Mouse (Mus musculus) midbrain, postnatal 0 days (tissue): Measurements from ENCODE around the gene Calm4. TPM values are rescaled to one million over a fixed set of nuclear protein-coding genes. Genes with fewer than 3 reads are reported as not detected.

ENCODE experiments used
- ATAC-seq: fragments of 200-750 bp; cut with Nextera tagmentation; 2 replicates; pipeline ENCODE4 v1.8.0; 2017; ENCODE audit warnings: moderate number of reproducible peaks, mild to moderate bottlenecking, moderate TSS enrichment, moderate library complexity; ENCODE audit not compliant: low FRiP score
- DNase-seq: peaks from one replicate; pipeline ENCODE4 v3.0.0-alpha.2; 2015; ENCODE audit warnings: low spot score
- H3K27ac ChIP-seq: fragments of 300-500 bp; sonication (generic); 2 replicates; pipeline ENCODE4 v1.5.1; 2014; ENCODE audit warnings: low read depth, mild to moderate bottlenecking, low read length, mixed read lengths
- H3K27me3 ChIP-seq: fragments of 300-500 bp; sonication (generic); 2 replicates; pipeline ENCODE4 v1.6.1; 2014; ENCODE audit warnings: low read length, control low read depth, mixed read lengths; ENCODE audit not compliant: insufficient read depth
- H3K36me3 ChIP-seq: fragments of 300-500 bp; sonication (generic); 2 replicates; pipeline ENCODE4 v1.6.1; 2014; ENCODE audit warnings: low read length, control low read depth, mixed read lengths; ENCODE audit not compliant: insufficient read depth
- H3K4me1 ChIP-seq: fragments of 300-500 bp; sonication (generic); 2 replicates; pipeline ENCODE4 v1.6.1; 2014; ENCODE audit warnings: mild to moderate bottlenecking, control low read depth, antibody characterized with exemption, low read length, mixed read lengths; ENCODE audit not compliant: insufficient read depth
- H3K4me2 ChIP-seq: fragments of 300-500 bp; sonication (generic); 2 replicates; pipeline ENCODE4 v1.6.1; 2014; ENCODE audit warnings: low read depth, mild to moderate bottlenecking, low read length, mixed read lengths; ENCODE audit not compliant: poor library complexity, severe bottlenecking
- H3K4me3 ChIP-seq: fragments of 300-500 bp; sonication (generic); 2 replicates; pipeline ENCODE4 v1.5.1; 2014; ENCODE audit warnings: low read depth, mild to moderate bottlenecking, low read length, moderate library complexity
- H3K9ac ChIP-seq: fragments of 300-500 bp; sonication (generic); replicated peaks from 2 replicates; pipeline ENCODE4 v1.6.1; 2014; ENCODE audit warnings: mild to moderate bottlenecking, low read length, moderate library complexity, mixed read lengths; ENCODE audit not compliant: poor library complexity, severe bottlenecking
- H3K9me3 ChIP-seq: fragments of 300-500 bp; sonication (generic); 2 replicates; pipeline ENCODE4 v1.6.1; 2016; ENCODE audit warnings: low read length, control low read depth
- CTCF ChIP-seq: IDR thresholded peaks from 2 replicates; pipeline ENCODE4 v1.5.1; 2016; ENCODE audit warnings: antibody characterized with exemption, mild to moderate bottlenecking
- WGBS: fragments of 180-500 bp; shearing (Covaris S2); extraction: QIAGEN DNeasy Blood & Tissue Kit; methylation state at CpG from one replicate; pipeline ENCODE4 v1.1.7; 2014; 5-methylcytosine and 5-hydroxymethylcytosine counted together
- polyA plus RNA-seq: library from polyadenylated mRNA; unstranded; fragments of >200 nt; fragmentation: Nextera tagmentation; extraction: Ambion mirVana; gene quantifications from 2 replicates; pipeline ENCODE4 v1.2.1, GENCODE M21; 2015
- total RNA-seq: library from RNA; depleted of rRNA; stranded (reverse); fragments of >200 nt; gene quantifications from 2 replicates; pipeline ENCODE4 v1.2.3, GENCODE M21; 2014; rRNA removed

Calm4 gene
- total and polyA plus RNA-seq, 2 experiments from 2014 or later: 3.7 TPM; not detected in 1

DNA sequence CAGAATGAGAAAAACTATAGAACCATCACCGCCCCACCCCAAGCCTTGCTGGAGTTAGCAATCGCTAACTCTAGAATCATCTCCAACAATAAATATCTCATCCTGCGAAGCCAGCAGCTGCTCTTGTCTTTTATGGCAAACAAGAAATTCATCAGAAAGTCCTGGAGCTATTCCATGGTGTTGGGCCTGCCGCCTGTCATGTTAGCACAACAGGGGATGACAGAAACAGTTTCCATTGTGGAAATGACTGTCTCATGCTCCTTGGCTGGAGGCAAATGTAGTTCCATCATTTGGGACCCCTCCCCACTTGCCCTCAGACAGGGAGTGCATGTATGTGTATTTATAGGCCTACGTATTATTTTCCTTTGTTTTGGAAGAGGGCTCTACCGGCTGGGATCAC lies 38.9 kb downstream of the Calm4 start:
- no peaks in the 10 kb centered on the region for H3K27me3 ChIP-seq
- ATAC-seq (no peak), DNase-seq (peak; percentile 14)
- 77% methylated on average over 6 of the region's 6 CpGs for WGBS
- no peak overlapping the region for H3K4me2 ChIP-seq
- H3K9me3 ChIP-seq: no peaks in the 10 kb centered on the region
- H3K36me3 ChIP-seq: no peaks in the 10 kb centered on the region
- no peak overlapping the region for H3K9ac ChIP-seq
- H3K27ac ChIP-seq: no peak overlapping the region
- TF ChIP-seq CTCF: no peak
- no peaks in the 10 kb centered on the region for H3K4me1 ChIP-seq
- H3K4me3 ChIP-seq: no peak overlapping the region

DNA sequence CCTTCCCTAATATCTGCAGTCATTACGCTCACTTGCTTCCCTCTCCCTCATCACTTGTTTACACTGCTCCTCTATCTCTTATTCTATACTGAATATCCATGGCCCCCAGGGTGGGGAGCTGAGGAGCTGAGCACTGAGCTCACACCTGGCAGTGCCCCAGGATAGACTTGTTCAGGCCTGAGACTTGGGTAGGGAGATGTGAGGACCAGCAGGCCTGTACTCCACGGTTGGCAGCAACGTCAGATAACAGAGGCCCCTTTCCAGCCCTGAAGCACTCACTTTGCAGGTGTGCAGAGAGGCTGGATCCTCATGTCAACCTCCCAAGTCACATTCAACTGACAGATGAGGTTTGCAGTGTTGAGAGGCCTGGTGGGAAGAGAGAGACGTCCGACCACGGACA lies 39.6 kb downstream of the Calm4 start:
- Histone ChIP-seq H3K4me3 (no peak overlapping the region), H3K27ac (no peak overlapping the region), H3K4me1 (no peaks in the 10 kb centered on the region), H3K36me3 (no peaks in the 10 kb centered on the region), H3K4me2 (no peak overlapping the region), H3K9ac (no peak overlapping the region), H3K9me3 (no peaks in the 10 kb centered on the region), H3K27me3 (no peaks in the 10 kb centered on the region)
- no peak for TF ChIP-seq CTCF
- DNase-seq: no peak
- WGBS: 77% methylated on average over 6 of the region's 6 CpGs
- no peak; the same call in 1 of the 2 replicates for ATAC-seq

DNA sequence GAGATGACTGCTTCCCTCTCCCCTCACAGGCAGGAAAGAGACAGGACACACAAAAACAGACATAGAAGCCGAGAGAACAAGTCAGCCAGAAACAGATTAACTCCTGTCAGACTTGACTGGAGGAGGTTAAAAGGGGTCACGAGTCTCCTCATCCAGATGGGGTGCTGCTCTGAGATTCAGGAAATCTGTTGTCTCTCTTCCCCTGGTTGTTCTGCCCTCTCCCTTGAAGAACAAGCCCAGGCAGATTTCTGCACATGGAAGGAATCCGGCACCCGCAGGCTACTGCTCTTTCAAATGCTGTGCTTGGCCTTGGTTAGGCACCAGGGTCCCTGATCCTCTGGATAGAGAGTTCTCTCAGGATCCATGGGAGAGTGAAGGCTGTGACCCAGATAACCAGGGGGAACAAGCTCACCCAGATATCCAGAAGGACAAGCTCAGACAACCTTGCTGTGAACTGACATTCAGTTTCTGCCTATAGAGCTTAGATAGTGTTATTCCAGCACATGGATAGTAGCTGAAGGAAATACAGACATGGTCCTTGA lies 40.2 kb downstream of the Calm4 start:
- Histone ChIP-seq H3K4me3 (no peak overlapping the region), H3K36me3 (no peaks in the 10 kb centered on the region), H3K4me1 (no peaks in the 10 kb centered on the region), H3K4me2 (no peak overlapping the region), H3K27me3 (no peaks in the 10 kb centered on the region), H3K9me3 (no peaks in the 10 kb centered on the region), H3K9ac (no peak overlapping the region), H3K27ac (no peak overlapping the region)
- no peak for TF ChIP-seq CTCF
- no peak for ATAC-seq
- DNase-seq: no peak
- WGBS: 44% methylated on average over 4 of the region's 4 CpGs

DNA sequence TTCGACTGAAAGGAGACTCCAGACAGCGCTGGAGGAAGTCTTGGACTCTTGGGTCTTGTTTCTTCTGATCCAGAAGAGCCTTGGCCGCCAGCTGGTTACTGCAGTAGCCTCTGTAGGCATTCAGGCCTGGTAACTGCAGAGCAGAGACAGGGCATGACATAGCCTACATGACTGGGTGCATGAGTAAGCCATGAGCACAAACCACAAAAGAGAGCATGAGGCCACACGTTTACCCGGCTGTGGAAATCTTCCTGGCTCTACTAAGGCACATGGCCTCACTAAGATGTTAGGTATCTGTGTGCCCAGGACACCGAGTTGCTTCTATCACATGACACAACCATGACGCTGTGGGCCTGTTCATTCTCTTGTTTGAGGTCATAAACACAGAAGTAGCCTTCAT lies 49.1 kb downstream of the Calm4 start:
- TF ChIP-seq CTCF: no peak
- DNase-seq (no peak), ATAC-seq (no peak)
- Histone ChIP-seq H3K9ac (no peak overlapping the region), H3K27ac (no peak overlapping the region), H3K9me3 (no peaks in the 10 kb centered on the region), H3K36me3 (peaks cover 13% of the 10 kb centered on the region; the same call in 1 of the 2 replicates), H3K4me2 (no peak overlapping the region), H3K4me3 (no peak overlapping the region), H3K4me1 (no peaks in the 10 kb centered on the region), H3K27me3 (no peaks in the 10 kb centered on the region)
- WGBS: 95% methylated on average over 7 of the region's 7 CpGs

Other genes starting within 250 kb of the Calm4 start
- 34.9 and 40.8 TPM in 2 replicates for gene Fam208b, start 226.6 kb upstream of the Calm4 start, total RNA-seq
- 6.8 and 10.1 TPM in 2 replicates for gene Fam208b, start 226.6 kb upstream of the Calm4 start, polyA plus RNA-seq
- 10.9 and 16.8 TPM in 2 replicates for gene Asb13, start 203.7 kb upstream of the Calm4 start, total RNA-seq
- gene Asb13, start 203.7 kb upstream of the Calm4 start, polyA plus RNA-seq: 15.1 and 17.3 TPM in 2 replicates
- 0.44 TPM in 1 of 2 replicates, not detected in the other for gene Calml3, start 33.4 kb upstream of the Calm4 start, total RNA-seq
- gene Calml3, start 33.4 kb upstream of the Calm4 start, polyA plus RNA-seq: not detected in 2 replicates
- gene Calm5, start 16.4 kb downstream of the Calm4 start, total RNA-seq: not detected in 2 replicates
- not detected in 2 replicates for gene Calm5, start 16.4 kb downstream of the Calm4 start, polyA plus RNA-seq
- 16.7 and 17.7 TPM in 2 replicates for gene Net1, start 80.5 kb downstream of the Calm4 start, total RNA-seq
- gene Net1, start 80.5 kb downstream of the Calm4 start, polyA plus RNA-seq: 12.3 and 14.3 TPM in 2 replicates
- gene Tubal3, start 80.5 kb downstream of the Calm4 start, total RNA-seq: not detected in 2 replicates
- not detected in 2 replicates for gene Tubal3, start 80.5 kb downstream of the Calm4 start, polyA plus RNA-seq
- 0.14 and 0.71 TPM in 2 replicates for gene Ucn3, start 107.6 kb downstream of the Calm4 start, total RNA-seq
- 0.27 and 0.29 TPM in 2 replicates for gene Ucn3, start 107.6 kb downstream of the Calm4 start, polyA plus RNA-seq
- 0.66 and 1.5 TPM in 2 replicates for gene Akr1c14, start 211.3 kb downstream of the Calm4 start, total RNA-seq
- 1.1 and 1.2 TPM in 2 replicates for gene Akr1c14, start 211.3 kb downstream of the Calm4 start, polyA plus RNA-seq